Mouse (Mus musculus): ENCODE measurements around the gene Elmo1. TPM values are rescaled to one million over a fixed set of nuclear protein-coding genes. Genes with fewer than 3 reads are reported as not detected.

Gene Elmo1
- polyA plus RNA-seq, 1 experiment from 2014 or later = 49.5 TPM

GRCm38 (mm10) chr13:20163339-20163954, 73.1 kb downstream of the Elmo1 start:
- H3K4me2 ChIP-seq (ENCODE audit: low read depth, low read length) = no peak overlapping the region
- H3K4me1 ChIP-seq (ENCODE audit: control insufficient read depth, insufficient read depth, low read length) = no peaks in the 10 kb centered on the region
- H3K9me3 ChIP-seq (ENCODE audit: control insufficient read depth, low read length) = no peaks in the 10 kb centered on the region
- no peak overlapping the region for H3K27ac ChIP-seq (ENCODE audit: low read depth, low read length)
- no peak overlapping the region for H3K9ac ChIP-seq (replicated peaks; ENCODE audit: low read depth, low read length)
- no peak overlapping the region for H3K4me3 ChIP-seq (ENCODE audit: low read depth, low read length)
- no peak for ATAC-seq (ENCODE audit: low read depth)
- no peaks in the 10 kb centered on the region for H3K27me3 ChIP-seq (ENCODE audit: control insufficient read depth, insufficient read depth, low read length)
- no peaks in the 10 kb centered on the region for H3K36me3 ChIP-seq (ENCODE audit: control insufficient read depth, insufficient read depth, low read length)
- 84% methylated on average over 10 of the region's 10 CpGs for WGBS

DNA sequence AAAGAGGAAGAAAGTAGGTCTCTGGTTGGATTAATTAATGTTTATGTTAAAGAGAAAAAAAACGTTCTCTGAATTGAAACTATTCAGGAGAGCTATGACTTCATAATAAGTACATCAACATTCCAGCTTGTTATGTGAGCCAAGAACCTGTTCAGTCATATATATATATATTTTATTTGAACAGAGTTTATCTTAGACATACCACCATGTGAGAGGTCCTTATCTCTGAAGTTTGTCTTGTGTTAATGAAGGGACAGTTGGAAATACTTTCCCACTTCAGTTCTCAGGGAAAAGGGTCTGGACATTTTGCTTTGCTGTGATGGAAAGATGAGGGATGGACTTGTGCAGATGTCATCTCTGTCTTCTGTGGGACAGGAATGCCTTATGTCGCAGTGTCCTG, 74.4 kb downstream of the Elmo1 start:
- Histone ChIP-seq H3K36me3 (ENCODE audit: control insufficient read depth, insufficient read depth, low read length) (no peaks in the 10 kb centered on the region), H3K4me3 (ENCODE audit: low read depth, low read length) (no peak overlapping the region), H3K9ac (replicated peaks; ENCODE audit: low read depth, low read length) (no peak overlapping the region), H3K27ac (ENCODE audit: low read depth, low read length) (no peak overlapping the region), H3K9me3 (ENCODE audit: control insufficient read depth, low read length) (no peaks in the 10 kb centered on the region), H3K4me1 (ENCODE audit: control insufficient read depth, insufficient read depth, low read length) (no peaks in the 10 kb centered on the region), H3K4me2 (ENCODE audit: low read depth, low read length) (no peak overlapping the region), H3K27me3 (ENCODE audit: control insufficient read depth, insufficient read depth, low read length) (no peaks in the 10 kb centered on the region)
- ATAC-seq (ENCODE audit: low read depth) = no peak
- 90% methylated on average over 2 of the region's 2 CpGs for WGBS

GRCm38 (mm10) chr13:20173987-20174654, 83.7 kb downstream of the Elmo1 start:
- H3K4me3 ChIP-seq (ENCODE audit: low read depth, low read length) = no peak overlapping the region
- H3K36me3 ChIP-seq (ENCODE audit: control insufficient read depth, insufficient read depth, low read length) = no peaks in the 10 kb centered on the region
- WGBS = 40% methylated on average over 10 of the region's 10 CpGs
- H3K27me3 ChIP-seq (ENCODE audit: control insufficient read depth, insufficient read depth, low read length) = no peaks in the 10 kb centered on the region
- no peak overlapping the region for H3K27ac ChIP-seq (ENCODE audit: low read depth, low read length)
- H3K9me3 ChIP-seq (ENCODE audit: control insufficient read depth, low read length) = no peaks in the 10 kb centered on the region
- H3K9ac ChIP-seq (replicated peaks; ENCODE audit: low read depth, low read length) = no peak overlapping the region
- no peak overlapping the region for H3K4me2 ChIP-seq (ENCODE audit: low read depth, low read length)
- no peaks in the 10 kb centered on the region for H3K4me1 ChIP-seq (ENCODE audit: control insufficient read depth, insufficient read depth, low read length)
- ATAC-seq (ENCODE audit: low read depth) = no peak

DNA sequence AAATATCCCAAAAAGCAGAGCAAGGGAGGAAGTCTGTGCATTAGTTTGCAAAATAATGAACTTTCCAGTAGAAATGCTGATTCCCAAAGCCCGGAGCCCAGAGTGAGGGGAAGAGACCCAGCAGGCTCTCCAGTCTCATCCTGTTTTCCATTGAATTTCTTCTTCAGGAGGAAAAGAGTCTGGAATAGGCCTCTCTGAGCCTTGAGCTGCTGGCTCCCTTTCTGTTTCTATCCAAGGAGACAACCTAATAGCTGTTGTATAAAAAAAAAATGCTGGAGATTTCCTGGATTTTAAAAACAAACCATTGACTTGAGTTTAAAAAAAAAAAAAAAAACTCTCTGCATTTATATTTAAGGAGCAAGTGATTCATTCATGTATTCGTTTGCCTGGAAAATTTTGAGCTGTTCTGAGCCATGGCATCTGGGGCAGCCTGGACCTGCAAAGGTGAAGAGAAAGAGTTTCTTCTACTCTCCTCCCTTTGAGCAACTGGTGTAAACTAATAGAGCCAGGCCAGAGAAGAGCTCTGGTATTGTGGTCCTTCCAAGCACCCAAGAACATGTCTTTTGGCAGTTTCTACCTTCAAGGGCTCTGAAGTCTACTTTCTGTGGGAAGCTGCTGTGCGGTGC, 84.4 kb downstream of the Elmo1 start:
- Histone ChIP-seq H3K27me3 (ENCODE audit: control insufficient read depth, insufficient read depth, low read length) (no peaks in the 10 kb centered on the region), H3K9me3 (ENCODE audit: control insufficient read depth, low read length) (no peaks in the 10 kb centered on the region), H3K4me3 (ENCODE audit: low read depth, low read length) (no peak overlapping the region), H3K4me1 (ENCODE audit: control insufficient read depth, insufficient read depth, low read length) (no peaks in the 10 kb centered on the region), H3K27ac (ENCODE audit: low read depth, low read length) (no peak overlapping the region), H3K4me2 (ENCODE audit: low read depth, low read length) (no peak overlapping the region), H3K36me3 (ENCODE audit: control insufficient read depth, insufficient read depth, low read length) (no peaks in the 10 kb centered on the region), H3K9ac (replicated peaks; ENCODE audit: low read depth, low read length) (no peak overlapping the region)
- 65% methylated on average over 3 of the region's 3 CpGs for WGBS
- ATAC-seq (ENCODE audit: low read depth) = no peak

DNA sequence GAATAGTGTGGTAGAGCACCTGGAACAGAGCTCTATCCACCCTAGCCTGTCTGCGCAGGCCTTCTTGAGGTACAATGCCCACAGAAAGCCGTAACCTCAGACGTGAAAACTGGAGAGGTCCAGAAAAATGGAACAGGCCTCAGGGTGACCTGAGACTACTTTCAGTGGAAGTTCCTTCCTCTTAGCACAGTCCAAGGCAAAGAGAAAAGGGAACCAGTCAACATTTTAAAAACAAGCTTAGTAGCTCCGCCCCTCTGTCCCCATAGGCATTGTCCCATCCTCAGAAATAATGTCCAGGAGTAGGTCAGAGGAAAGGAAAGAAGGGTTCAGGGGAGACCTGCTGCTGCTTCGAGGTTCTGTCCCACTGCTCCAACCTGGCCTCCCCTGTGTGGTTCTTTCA, 90.3 kb downstream of the Elmo1 start:
- Histone ChIP-seq H3K36me3 (ENCODE audit: control insufficient read depth, insufficient read depth, low read length) (no peaks in the 10 kb centered on the region), H3K27me3 (ENCODE audit: control insufficient read depth, insufficient read depth, low read length) (no peaks in the 10 kb centered on the region), H3K4me1 (ENCODE audit: control insufficient read depth, insufficient read depth, low read length) (peaks cover 8% of the 10 kb centered on the region; the same call in 1 of the 2 replicates), H3K9ac (replicated peaks; ENCODE audit: low read depth, low read length) (no peak overlapping the region), H3K4me3 (ENCODE audit: low read depth, low read length) (no peak overlapping the region), H3K4me2 (ENCODE audit: low read depth, low read length) (no peak overlapping the region), H3K27ac (ENCODE audit: low read depth, low read length) (no peak overlapping the region), H3K9me3 (ENCODE audit: control insufficient read depth, low read length) (no peaks in the 10 kb centered on the region)
- no peak for ATAC-seq (ENCODE audit: low read depth)
- 86% methylated on average over 5 of the region's 5 CpGs for WGBS

DNA sequence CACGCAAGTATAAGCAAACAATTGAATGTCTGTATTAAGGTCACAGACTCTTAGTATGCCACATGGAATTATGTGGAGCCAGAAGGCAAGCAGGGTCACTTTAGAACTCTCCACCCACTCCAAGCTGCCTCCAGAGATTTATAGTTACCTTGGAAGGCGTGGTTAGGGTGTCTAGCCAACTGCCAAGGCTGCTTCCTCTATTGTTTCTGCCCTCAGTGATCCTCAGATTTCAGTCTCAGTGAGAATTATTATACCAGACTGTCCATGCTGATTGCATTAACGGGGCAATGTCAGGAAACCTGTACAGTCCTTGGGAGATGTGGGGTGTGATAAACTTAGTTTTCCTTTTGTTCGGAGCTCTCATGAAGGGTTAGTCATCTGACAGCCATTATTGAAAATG, 90.9 kb downstream of the Elmo1 start:
- Histone ChIP-seq H3K27me3 (ENCODE audit: control insufficient read depth, insufficient read depth, low read length) (no peaks in the 10 kb centered on the region), H3K9me3 (ENCODE audit: control insufficient read depth, low read length) (no peaks in the 10 kb centered on the region), H3K4me1 (ENCODE audit: control insufficient read depth, insufficient read depth, low read length) (peaks cover 8% of the 10 kb centered on the region; the same call in 1 of the 2 replicates), H3K4me2 (ENCODE audit: low read depth, low read length) (no peak overlapping the region), H3K4me3 (ENCODE audit: low read depth, low read length) (no peak overlapping the region), H3K36me3 (ENCODE audit: control insufficient read depth, insufficient read depth, low read length) (no peaks in the 10 kb centered on the region), H3K27ac (ENCODE audit: low read depth, low read length) (no peak overlapping the region), H3K9ac (replicated peaks; ENCODE audit: low read depth, low read length) (no peak overlapping the region)
- no peak for ATAC-seq (ENCODE audit: low read depth)
- WGBS = 64% methylated on average over 4 of the region's 4 CpGs

DNA sequence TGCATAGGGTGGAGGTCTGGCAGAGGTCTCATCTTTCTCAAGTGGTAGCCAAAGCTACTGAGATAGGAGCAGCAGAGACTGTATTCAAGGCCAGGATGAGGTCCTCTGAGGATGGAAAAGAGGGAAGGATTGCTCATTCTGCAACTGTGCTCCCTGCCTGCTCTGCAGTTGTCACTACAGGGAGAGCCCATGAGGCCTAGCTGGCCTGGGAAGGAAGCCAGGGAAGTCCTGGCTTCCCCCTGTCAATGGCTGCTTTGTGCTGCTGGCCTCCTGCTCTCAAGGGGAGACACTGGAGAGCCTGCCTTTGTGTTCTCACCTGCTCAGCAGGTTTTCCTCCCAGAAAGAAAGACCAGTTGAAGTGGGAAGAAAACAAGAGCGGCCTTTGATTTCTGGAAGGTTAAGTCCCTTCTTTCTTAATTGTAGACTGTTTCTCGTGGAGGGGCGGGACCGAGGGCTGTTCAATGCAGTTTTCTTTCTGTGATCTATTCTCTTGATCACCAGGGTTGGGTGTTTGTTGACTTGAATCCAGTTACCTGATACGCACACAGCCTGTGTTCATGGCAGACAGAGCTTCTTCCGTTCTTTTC, 91.9 kb downstream of the Elmo1 start:
- Histone ChIP-seq H3K4me2 (ENCODE audit: low read depth, low read length) (no peak overlapping the region), H3K27me3 (ENCODE audit: control insufficient read depth, insufficient read depth, low read length) (no peaks in the 10 kb centered on the region), H3K4me1 (ENCODE audit: control insufficient read depth, insufficient read depth, low read length) (peaks cover 8% of the 10 kb centered on the region; the same call in 1 of the 2 replicates), H3K9me3 (ENCODE audit: control insufficient read depth, low read length) (no peaks in the 10 kb centered on the region), H3K36me3 (ENCODE audit: control insufficient read depth, insufficient read depth, low read length) (no peaks in the 10 kb centered on the region), H3K27ac (ENCODE audit: low read depth, low read length) (no peak overlapping the region), H3K9ac (replicated peaks; ENCODE audit: low read depth, low read length) (no peak overlapping the region), H3K4me3 (ENCODE audit: low read depth, low read length) (no peak overlapping the region)
- 42% methylated on average over 6 of the region's 6 CpGs for WGBS
- peak; percentile 32; the same call in 1 of the 2 replicates for ATAC-seq (ENCODE audit: low read depth)

DNA sequence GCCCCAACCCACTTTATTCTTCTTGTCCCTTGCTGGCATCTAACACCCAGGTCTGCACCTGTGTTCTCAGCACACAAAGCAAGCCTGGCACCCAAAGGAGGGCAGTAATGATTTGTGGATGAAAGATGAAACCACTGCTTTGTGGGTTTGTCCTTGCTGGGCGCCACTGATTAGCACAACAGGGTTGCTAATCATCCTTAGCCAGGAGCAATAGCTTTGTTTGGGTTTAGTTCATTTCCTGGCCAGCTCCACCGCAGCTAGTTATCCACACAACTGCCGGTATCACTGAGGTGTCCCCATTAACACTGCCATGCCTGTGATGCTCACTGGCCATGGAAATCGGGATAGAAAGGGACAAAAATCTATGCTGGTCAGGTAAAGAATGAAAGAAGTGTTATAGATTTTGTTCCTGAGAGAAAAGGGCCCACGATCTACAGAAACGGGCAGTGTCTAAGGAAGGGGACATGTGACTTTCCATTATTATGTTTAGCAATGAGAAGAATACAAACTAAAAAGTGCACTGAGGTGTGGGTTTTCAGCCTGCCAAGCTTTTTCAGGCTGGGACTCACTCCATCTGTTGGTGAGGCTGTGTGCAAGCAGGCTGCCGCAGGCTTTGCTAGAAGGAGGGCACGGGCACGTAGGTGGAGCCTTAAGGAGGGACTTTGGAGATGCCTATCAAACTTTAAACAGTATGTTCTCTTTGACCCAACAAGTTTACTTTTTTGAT, 93.3 kb downstream of the Elmo1 start:
- ATAC-seq (ENCODE audit: low read depth) = peak; percentile 73; the same call in 1 of the 2 replicates
- WGBS = 8% methylated on average over 9 of the region's 9 CpGs
- Histone ChIP-seq H3K9me3 (ENCODE audit: control insufficient read depth, low read length) (no peaks in the 10 kb centered on the region), H3K27ac (ENCODE audit: low read depth, low read length) (no peak overlapping the region), H3K4me2 (ENCODE audit: low read depth, low read length) (no peak overlapping the region), H3K36me3 (ENCODE audit: control insufficient read depth, insufficient read depth, low read length) (no peaks in the 10 kb centered on the region), H3K4me3 (ENCODE audit: low read depth, low read length) (no peak overlapping the region), H3K9ac (replicated peaks; ENCODE audit: low read depth, low read length) (no peak overlapping the region), H3K27me3 (ENCODE audit: control insufficient read depth, insufficient read depth, low read length) (no peaks in the 10 kb centered on the region), H3K4me1 (ENCODE audit: control insufficient read depth, insufficient read depth, low read length) (peaks cover 8% of the 10 kb centered on the region; the same call in 1 of the 2 replicates)
